Mouse (Mus musculus) kidney, adult 2 months (tissue): ENCODE results near the gene Lhfp. TPM values are rescaled to one million over a fixed set of nuclear protein-coding genes. Genes with fewer than 3 reads are reported as not detected.

Experiments
- DNase-seq: peaks from one replicate; pipeline ENCODE4 v3.0.0; 2021
- H3K27ac ChIP-seq: fragments of 200-500 bp; 2 replicates; pipeline ENCODE4 v1.5.1; 2012; ENCODE audit warnings: low read depth, low read length, control low read depth, inconsistent platforms; ENCODE audit not compliant: insufficient read depth
- H3K27me3 ChIP-seq: fragments of 200-500 bp; replicated peaks from 2 replicates; pipeline ENCODE4 v1.6.1; 2012; ENCODE audit warnings: mild to moderate bottlenecking, moderate library complexity, low read length, inconsistent platforms; ENCODE audit not compliant: control insufficient read depth, insufficient read depth
- H3K36me3 ChIP-seq: fragments of 200-500 bp; 2 replicates; pipeline ENCODE4 v1.6.1; 2012; ENCODE audit warnings: mild to moderate bottlenecking, moderate library complexity, low read length, inconsistent platforms; ENCODE audit not compliant: control insufficient read depth, insufficient read depth
- H3K4me1 ChIP-seq: fragments of 200-500 bp; 2 replicates; pipeline ENCODE4 v1.6.1; 2011; ENCODE audit warnings: low read length; ENCODE audit not compliant: control insufficient read depth, insufficient read depth
- H3K4me3 ChIP-seq: fragments of 200-500 bp; 2 replicates; pipeline ENCODE4 v1.5.1; 2011; ENCODE audit warnings: mild to moderate bottlenecking, low read depth, low read length, control low read depth; ENCODE audit not compliant: insufficient read depth
- CTCF ChIP-seq: fragments of 200-500 bp; conservative IDR thresholded peaks from 2 replicates; pipeline ENCODE4 v1.5.1; 2011; ENCODE audit warnings: low read depth, mild to moderate bottlenecking, control low read depth, low read length, moderate library complexity, mixed read lengths; ENCODE audit not compliant: insufficient read depth, insufficient read length
- POLR2A ChIP-seq: fragments of 200-500 bp; IDR thresholded peaks from one replicate; pipeline ENCODE4 v1.6.1; 2011; ENCODE audit warnings: low read depth, low read length, control low read depth
- WGBS: fragments of 180-500 bp; shearing (Covaris S2); methylation state at CpG from one replicate; pipeline ENCODE4 v1.1.7; 2018; 5-methylcytosine and 5-hydroxymethylcytosine counted together
- polyA plus RNA-seq: library from polyadenylated mRNA; depleted of rRNA; stranded (reverse); fragments of >200 nt; gene quantifications from 2 replicates; pipeline ENCODE4 v1.2.3, GENCODE M21; 2012

Lhfp gene
- polyA plus RNA-seq, 1 experiment, result 47.7 TPM

DNA sequence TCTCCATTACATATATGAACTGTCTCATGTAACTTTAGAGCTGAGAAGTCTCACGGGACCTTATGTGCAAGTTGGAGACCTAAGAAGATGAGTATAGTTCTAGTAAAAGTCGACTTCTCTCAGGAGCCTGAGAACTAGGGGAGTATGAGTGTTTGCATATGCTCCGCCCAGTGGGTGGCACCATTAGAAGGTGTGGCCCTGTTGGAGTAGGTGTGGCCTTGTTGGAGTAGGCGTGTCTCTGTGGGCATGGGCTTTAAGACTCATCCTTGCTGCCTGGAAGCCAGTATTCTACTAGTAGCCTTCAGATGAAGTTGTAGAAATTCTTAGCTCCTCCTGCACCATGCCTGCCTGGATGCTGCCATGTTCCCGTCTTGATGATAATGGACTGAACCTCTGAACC is 105.7 kb downstream of the Lhfp start:
- no peak for TF ChIP-seq POLR2A
- TF ChIP-seq CTCF, result no peak
- no peak overlapping the region for H3K27ac ChIP-seq
- no peaks in the 10 kb centered on the region for H3K4me1 ChIP-seq
- no peaks in the 10 kb centered on the region for H3K36me3 ChIP-seq
- no peak overlapping the region for H3K4me3 ChIP-seq
- H3K27me3 ChIP-seq, result no peaks in the 10 kb centered on the region
- WGBS, result 87% methylated on average over 5 of the region's 5 CpGs
- DNase-seq, result no peak

DNA sequence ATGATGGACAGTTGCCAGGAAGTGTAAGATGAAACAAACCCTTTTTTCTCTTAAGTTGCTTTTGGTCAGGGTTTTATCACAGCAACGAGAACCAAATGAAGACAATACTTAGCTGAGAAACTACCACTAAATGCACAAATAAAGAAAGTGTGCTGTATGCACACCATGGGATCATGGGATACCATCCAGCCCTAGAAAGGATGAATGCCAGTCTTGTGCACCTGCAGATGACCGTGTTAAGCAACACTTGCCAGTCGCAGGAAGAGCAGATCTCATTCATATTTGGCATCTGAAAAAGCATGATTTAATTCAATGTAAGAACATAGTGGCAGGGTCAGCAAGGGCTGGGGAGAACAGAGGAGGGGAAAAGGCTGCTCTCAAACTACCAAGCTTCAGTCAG is 107.4 kb downstream of the Lhfp start:
- 83% methylated on average over 3 of the region's 3 CpGs for WGBS
- Histone ChIP-seq H3K4me3 (no peak overlapping the region), H3K4me1 (no peaks in the 10 kb centered on the region), H3K27me3 (no peaks in the 10 kb centered on the region), H3K36me3 (no peaks in the 10 kb centered on the region), H3K27ac (no peak overlapping the region)
- no peak for DNase-seq
- TF ChIP-seq POLR2A, result no peak
- no peak for TF ChIP-seq CTCF

DNA sequence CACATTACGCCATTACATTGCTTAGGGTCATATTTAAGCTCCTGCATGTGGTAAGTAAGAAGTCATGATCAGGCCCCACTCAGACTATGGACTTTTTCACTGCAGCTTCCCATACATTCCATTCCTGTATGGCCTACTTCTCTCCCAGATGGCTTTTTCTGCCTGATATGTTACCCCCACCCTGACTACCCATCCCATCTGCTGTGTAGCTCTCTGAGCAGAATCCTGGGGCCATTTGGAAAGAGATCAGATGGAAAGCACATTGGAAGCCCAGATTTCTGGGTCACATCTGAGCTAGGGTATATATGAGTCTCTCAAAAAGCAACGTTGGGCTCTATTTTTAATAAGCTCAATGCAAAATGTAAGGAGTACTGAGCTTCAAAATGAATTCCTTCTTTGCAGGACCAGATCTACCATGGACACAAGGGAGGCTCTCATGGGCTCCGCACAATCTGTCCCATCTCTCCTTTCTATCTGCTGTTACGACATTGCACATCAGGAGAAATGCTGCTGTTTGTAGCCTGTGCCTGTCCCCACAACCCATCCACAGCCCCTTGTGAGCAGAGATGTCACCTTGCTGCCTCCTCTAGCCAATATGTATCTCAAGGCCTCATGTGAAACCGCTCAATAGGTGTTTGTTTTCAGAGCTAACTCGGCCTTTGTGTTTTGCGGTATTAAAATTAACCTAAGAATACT is 108.4 kb downstream of the Lhfp start:
- H3K4me1 ChIP-seq, result no peaks in the 10 kb centered on the region
- H3K4me3 ChIP-seq, result no peak overlapping the region
- WGBS, result 96% methylated on average over 7 of the region's 7 CpGs
- no peak for TF ChIP-seq CTCF
- no peak for TF ChIP-seq POLR2A
- no peaks in the 10 kb centered on the region for H3K27me3 ChIP-seq
- no peak for DNase-seq
- H3K36me3 ChIP-seq, result no peaks in the 10 kb centered on the region
- no peak overlapping the region for H3K27ac ChIP-seq

DNA sequence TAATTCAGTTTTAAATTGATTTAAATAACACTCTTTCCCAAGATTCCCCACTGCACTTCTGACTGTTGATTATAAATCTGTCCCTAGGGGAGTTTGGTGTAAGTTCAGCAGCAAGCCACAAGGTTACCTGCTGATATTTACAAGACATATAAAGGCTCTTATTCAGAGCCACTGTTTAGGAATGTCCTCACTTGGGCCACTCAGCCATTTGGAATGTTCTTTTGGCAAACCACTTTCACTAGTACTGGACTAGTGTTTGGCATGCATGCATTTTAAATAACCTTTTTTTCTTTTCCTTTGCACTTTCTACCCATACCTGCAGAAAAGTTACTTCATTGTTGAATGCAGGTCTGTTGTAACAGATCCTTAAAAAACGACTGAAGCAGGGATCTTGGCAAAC is 109.8 kb downstream of the Lhfp start:
- no peak for TF ChIP-seq POLR2A
- no peak for TF ChIP-seq CTCF
- WGBS, result 40% methylated on average over 1 of the region's 1 CpGs
- H3K36me3 ChIP-seq, result no peaks in the 10 kb centered on the region
- DNase-seq, result no peak
- no peak overlapping the region for H3K27ac ChIP-seq
- H3K4me1 ChIP-seq, result no peaks in the 10 kb centered on the region
- no peaks in the 10 kb centered on the region for H3K27me3 ChIP-seq
- H3K4me3 ChIP-seq, result no peak overlapping the region

DNA sequence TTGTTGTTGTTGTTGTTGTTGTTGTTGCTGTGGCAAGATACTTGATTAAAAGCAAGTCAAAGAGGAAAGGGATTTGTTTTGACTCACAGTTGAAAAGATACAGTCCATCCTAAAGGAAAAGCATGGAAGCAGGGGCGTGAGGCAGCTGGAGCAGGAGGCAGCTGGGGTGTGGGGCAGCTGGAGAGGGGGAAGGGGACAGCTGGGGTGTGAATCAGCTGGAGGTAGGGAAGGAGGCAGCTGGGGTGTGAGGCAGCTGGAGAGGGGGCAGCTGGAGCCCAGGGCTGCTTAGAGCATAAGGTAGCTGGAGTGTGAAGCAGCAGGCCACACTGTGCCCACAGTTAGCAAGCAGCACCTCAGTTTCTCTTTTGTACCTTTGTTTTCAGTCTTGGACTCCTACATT is 110.3 kb downstream of the Lhfp start:
- Histone ChIP-seq H3K36me3 (no peaks in the 10 kb centered on the region), H3K4me1 (no peaks in the 10 kb centered on the region)
- WGBS, result 72% methylated on average over 1 of the region's 1 CpGs

DNA sequence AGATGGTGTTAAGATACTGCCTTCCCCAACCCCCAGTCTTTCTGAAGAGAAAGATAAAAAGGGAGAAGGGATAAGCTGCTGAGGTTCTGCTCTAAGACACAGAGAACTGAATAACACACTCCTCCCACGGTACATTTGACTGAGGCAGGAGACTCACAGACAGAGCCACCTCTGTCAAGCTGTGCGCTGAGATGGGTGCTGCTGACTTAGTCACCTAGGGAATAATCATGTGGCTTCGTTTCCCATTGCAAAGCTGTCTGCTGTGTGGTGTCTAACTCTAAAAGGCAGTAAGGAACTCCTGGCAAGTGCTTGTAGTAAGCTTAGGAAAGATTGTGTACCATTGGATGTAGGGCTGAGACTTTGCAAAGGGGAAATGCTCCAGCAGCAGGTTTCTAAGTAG is 120.6 kb downstream of the Lhfp start:
- WGBS, result 82% methylated on average over 3 of the region's 3 CpGs
- no peaks in the 10 kb centered on the region for H3K4me1 ChIP-seq
- no peaks in the 10 kb centered on the region for H3K36me3 ChIP-seq
- TF ChIP-seq CTCF (no peak), POLR2A (no peak)
- H3K4me3 ChIP-seq, result no peak overlapping the region
- H3K27me3 ChIP-seq, result no peaks in the 10 kb centered on the region
- no peak for DNase-seq
- no peak overlapping the region for H3K27ac ChIP-seq

More for the DNA sequence above, 110.3 kb downstream of the Lhfp start:
- Histone ChIP-seq H3K27ac (no peak overlapping the region), H3K27me3 (no peaks in the 10 kb centered on the region), H3K4me3 (no peak overlapping the region)
- no peak for DNase-seq
- TF ChIP-seq CTCF (no peak), POLR2A (no peak)

DNA sequence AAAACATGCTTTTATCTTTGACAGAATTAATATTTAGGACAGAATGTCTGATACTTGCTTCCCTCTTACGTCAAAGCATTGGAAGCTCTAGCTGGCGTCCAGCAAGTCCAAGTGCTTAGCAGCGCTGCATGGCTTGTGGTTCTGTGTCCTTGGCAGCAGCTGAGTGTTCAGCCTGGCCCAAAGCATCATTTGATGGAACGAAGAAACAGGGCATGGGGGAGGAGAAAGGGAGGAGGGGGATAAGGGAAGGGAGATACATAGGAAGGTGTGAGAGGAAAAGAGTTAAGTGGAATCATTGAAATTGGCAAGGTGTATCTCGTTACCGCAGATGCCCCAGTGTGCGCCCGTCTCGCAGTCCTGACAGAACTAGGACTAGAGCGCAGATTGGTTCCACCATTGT is 124.0 kb downstream of the Lhfp start:
- H3K36me3 ChIP-seq, result no peaks in the 10 kb centered on the region
- no peaks in the 10 kb centered on the region for H3K27me3 ChIP-seq
- 74% methylated on average over 10 of the region's 10 CpGs for WGBS
- TF ChIP-seq CTCF, result no peak
- TF ChIP-seq POLR2A, result no peak
- H3K27ac ChIP-seq, result no peak overlapping the region
- DNase-seq, result peak; percentile 29
- H3K4me1 ChIP-seq, result no peaks in the 10 kb centered on the region
- no peak overlapping the region for H3K4me3 ChIP-seq
